Mouse (Mus musculus): ENCODE data around the gene Arl5a. TPM values are rescaled to one million over a fixed set of nuclear protein-coding genes. Genes with fewer than 3 reads are reported as not detected.

Gene Arl5a
- total and polyA plus RNA-seq, 2 experiments from 2014 or later, result 27.8 to 56.5 TPM

DNA sequence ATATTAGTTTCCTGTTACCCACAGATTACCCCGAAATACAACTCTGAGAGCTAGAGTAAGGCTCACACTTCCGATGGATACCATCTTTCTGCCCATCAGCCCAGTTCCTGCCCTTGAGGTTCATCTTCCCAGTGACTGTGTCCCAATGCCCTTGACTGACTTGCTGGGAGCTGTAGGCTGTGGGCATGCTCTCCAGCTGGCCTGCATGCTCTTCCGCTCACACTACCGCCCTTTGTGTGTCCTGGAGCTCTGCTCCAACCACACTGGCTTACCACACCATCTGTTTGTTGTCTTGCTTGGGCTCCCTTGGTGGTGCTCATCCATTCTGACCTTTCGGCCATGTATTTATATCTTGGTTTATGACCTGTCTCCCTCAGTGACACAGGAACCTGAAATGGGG is 57.0 kb downstream of the Arl5a start:
- Histone ChIP-seq H3K4me3 (ENCODE audit: low read depth, low read length) (no peak overlapping the region), H3K9me3 (ENCODE audit: low read length) (no peaks in the 10 kb centered on the region), H3K4me1 (ENCODE audit: insufficient read depth, low read length) (no peaks in the 10 kb centered on the region), H3K27me3 (ENCODE audit: insufficient read depth, low read length) (no peaks in the 10 kb centered on the region), H3K27ac (ENCODE audit: low read depth, low read length) (no peak overlapping the region), H3K4me2 (ENCODE audit: low read depth, low read length, poor library complexity, severe bottlenecking) (no peak overlapping the region), H3K9ac (replicated peaks; ENCODE audit: low read length, poor library complexity, severe bottlenecking) (no peak overlapping the region), H3K36me3 (ENCODE audit: insufficient read depth, low read length) (no peaks in the 10 kb centered on the region)
- ATAC-seq (ENCODE audit: low FRiP score) (no peak), DNase-seq (ENCODE audit: low spot score) (no peak)
- WGBS, result 92% methylated on average over 5 of the region's 5 CpGs
- TF ChIP-seq CTCF (IDR thresholded peaks at IDR 0.05), result no peak

- Histone ChIP-seq H3K4me2 (ENCODE audit: low read depth, low read length, poor library complexity, severe bottlenecking) (no peak overlapping the region), H3K27ac (ENCODE audit: low read depth, low read length) (no peak overlapping the region), H3K4me3 (ENCODE audit: low read depth, low read length) (no peak overlapping the region), H3K27me3 (ENCODE audit: insufficient read depth, low read length) (no peaks in the 10 kb centered on the region), H3K9me3 (ENCODE audit: low read length) (no peaks in the 10 kb centered on the region), H3K36me3 (ENCODE audit: insufficient read depth, low read length) (no peaks in the 10 kb centered on the region), H3K9ac (replicated peaks; ENCODE audit: low read length, poor library complexity, severe bottlenecking) (no peak overlapping the region), H3K4me1 (ENCODE audit: insufficient read depth, low read length) (no peaks in the 10 kb centered on the region)
- DNase-seq (ENCODE audit: low spot score) (no peak), ATAC-seq (ENCODE audit: low FRiP score) (no peak)
- no peak for TF ChIP-seq CTCF (IDR thresholded peaks at IDR 0.05)
- 59% methylated on average over 13 of the region's 13 CpGs for WGBS
Measured at GRCm38 (mm10) chr2:52367248-52367647, 57.5 kb downstream of the Arl5a start.

GRCm38 (mm10) chr2:52361086-52361485 is 63.6 kb downstream of the Arl5a start:
- Histone ChIP-seq H3K9me3 (ENCODE audit: low read length) (no peaks in the 10 kb centered on the region), H3K36me3 (ENCODE audit: insufficient read depth, low read length) (no peaks in the 10 kb centered on the region), H3K9ac (replicated peaks; ENCODE audit: low read length, poor library complexity, severe bottlenecking) (no peak overlapping the region), H3K4me3 (ENCODE audit: low read depth, low read length) (no peak overlapping the region), H3K4me1 (ENCODE audit: insufficient read depth, low read length) (no peaks in the 10 kb centered on the region), H3K27ac (ENCODE audit: low read depth, low read length) (no peak overlapping the region), H3K4me2 (ENCODE audit: low read depth, low read length, poor library complexity, severe bottlenecking) (no peak overlapping the region), H3K27me3 (ENCODE audit: insufficient read depth, low read length) (no peaks in the 10 kb centered on the region)
- no peak for TF ChIP-seq CTCF (IDR thresholded peaks at IDR 0.05)
- 92% methylated on average over 9 of the region's 9 CpGs for WGBS
- ATAC-seq (ENCODE audit: low FRiP score) (no peak), DNase-seq (ENCODE audit: low spot score) (no peak)

GRCm38 (mm10) chr2:52359722-52360121 is 65.0 kb downstream of the Arl5a start:
- H3K27me3 ChIP-seq (ENCODE audit: insufficient read depth, low read length), result no peaks in the 10 kb centered on the region
- H3K4me2 ChIP-seq (ENCODE audit: low read depth, low read length, poor library complexity, severe bottlenecking), result no peak overlapping the region
- no peak for TF ChIP-seq CTCF (IDR thresholded peaks at IDR 0.05)
- no peak overlapping the region for H3K4me3 ChIP-seq (ENCODE audit: low read depth, low read length)
- no peaks in the 10 kb centered on the region for H3K9me3 ChIP-seq (ENCODE audit: low read length)
- no peaks in the 10 kb centered on the region for H3K36me3 ChIP-seq (ENCODE audit: insufficient read depth, low read length)
- H3K4me1 ChIP-seq (ENCODE audit: insufficient read depth, low read length), result no peaks in the 10 kb centered on the region
- ATAC-seq (ENCODE audit: low FRiP score) (no peak), DNase-seq (ENCODE audit: low spot score) (peak; percentile 36)
- no peak overlapping the region for H3K27ac ChIP-seq (ENCODE audit: low read depth, low read length)
- WGBS, result 35% methylated on average over 1 of the region's 1 CpGs
- no peak overlapping the region for H3K9ac ChIP-seq (replicated peaks; ENCODE audit: low read length, poor library complexity, severe bottlenecking)

- ATAC-seq (ENCODE audit: low FRiP score) (no peak), DNase-seq (ENCODE audit: low spot score) (no peak)
- Histone ChIP-seq H3K27ac (ENCODE audit: low read depth, low read length) (no peak overlapping the region), H3K4me1 (ENCODE audit: insufficient read depth, low read length) (no peaks in the 10 kb centered on the region), H3K4me2 (ENCODE audit: low read depth, low read length, poor library complexity, severe bottlenecking) (no peak overlapping the region), H3K4me3 (ENCODE audit: low read depth, low read length) (no peak overlapping the region), H3K27me3 (ENCODE audit: insufficient read depth, low read length) (no peaks in the 10 kb centered on the region), H3K9me3 (ENCODE audit: low read length) (no peaks in the 10 kb centered on the region), H3K36me3 (ENCODE audit: insufficient read depth, low read length) (no peaks in the 10 kb centered on the region), H3K9ac (replicated peaks; ENCODE audit: low read length, poor library complexity, severe bottlenecking) (no peak overlapping the region)
- no peak for TF ChIP-seq CTCF (IDR thresholded peaks at IDR 0.05)
- 75% methylated on average over 5 of the region's 5 CpGs for WGBS
Measured at GRCm38 (mm10) chr2:52358156-52358555, 66.5 kb downstream of the Arl5a start.

DNA sequence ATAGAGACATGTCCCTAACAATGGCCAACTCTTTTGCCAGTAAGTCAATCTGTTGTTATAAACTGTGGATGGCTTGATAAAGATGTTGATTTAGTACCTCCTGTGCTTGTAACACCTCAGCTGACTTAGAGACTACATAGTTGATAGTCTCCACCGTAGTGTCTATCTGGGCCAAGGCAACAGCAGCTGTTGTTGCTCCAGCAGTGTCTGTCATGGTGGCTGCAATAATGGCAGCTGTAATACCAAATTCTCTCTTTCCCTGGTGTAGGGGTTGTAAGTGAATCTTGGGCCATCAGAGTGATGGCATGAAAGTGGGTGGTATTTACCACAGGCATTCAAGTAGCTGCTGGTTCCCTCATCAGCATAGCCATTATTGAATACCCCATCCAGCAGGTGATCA is 73.7 kb downstream of the Arl5a start:
- no peak for ATAC-seq (ENCODE audit: low FRiP score)
- no peaks in the 10 kb centered on the region for H3K9me3 ChIP-seq (ENCODE audit: low read length)
- H3K27ac ChIP-seq (ENCODE audit: low read depth, low read length), result no peak overlapping the region
- TF ChIP-seq CTCF (IDR thresholded peaks at IDR 0.05), result no peak
- H3K9ac ChIP-seq (replicated peaks; ENCODE audit: low read length, poor library complexity, severe bottlenecking), result no peak overlapping the region
- H3K4me3 ChIP-seq (ENCODE audit: low read depth, low read length), result no peak overlapping the region
- DNase-seq (ENCODE audit: low spot score), result no peak
- H3K36me3 ChIP-seq (ENCODE audit: insufficient read depth, low read length), result no peaks in the 10 kb centered on the region
- no peak overlapping the region for H3K4me2 ChIP-seq (ENCODE audit: low read depth, low read length, poor library complexity, severe bottlenecking)
- H3K27me3 ChIP-seq (ENCODE audit: insufficient read depth, low read length), result no peaks in the 10 kb centered on the region
- 96% methylated on average over 1 of the region's 1 CpGs for WGBS
- no peaks in the 10 kb centered on the region for H3K4me1 ChIP-seq (ENCODE audit: insufficient read depth, low read length)

Other genes starting within 250 kb of the Arl5a start
- 3.2 and 3.7 TPM in 2 replicates for gene Neb, start 46.4 kb downstream of the Arl5a start, total RNA-seq (2014; rRNA removed)
- 0.54 and 0.80 TPM in 2 replicates for gene Neb, start 46.4 kb downstream of the Arl5a start, polyA plus RNA-seq (2015; fragmentation: Nextera tagmentation; extraction: Ambion mirVana)

Measured in midbrain, postnatal 0 days (tissue).